Mouse (Mus musculus) lung, adult 2 months (tissue): ENCODE results near the gene Jarid2.

Experiments used
- CTCF ChIP-seq: fragments of 200-500 bp; IDR thresholded peaks from 2 replicates; pipeline ENCODE4 v1.5.1; 2011; ENCODE audit warnings: mild to moderate bottlenecking, low read length, control low read depth; ENCODE audit not compliant: insufficient read depth
- POLR2A ChIP-seq: fragments of 200-500 bp; IDR thresholded peaks from 2 replicates; pipeline ENCODE4 v1.6.1; 2011; ENCODE audit warnings: low read depth, mild to moderate bottlenecking, control low read depth, low read length, borderline replicate concordance; ENCODE audit errors: extremely low read depth

GRCm38 (mm10) chr13:44832866-44833265 lies 103.6 kb downstream of the Jarid2 start:
- no peak for TF ChIP-seq CTCF
- TF ChIP-seq POLR2A, result no peak
